ENCODE assay signal across 8 mouse cellular contexts in the genomic region with DNA sequence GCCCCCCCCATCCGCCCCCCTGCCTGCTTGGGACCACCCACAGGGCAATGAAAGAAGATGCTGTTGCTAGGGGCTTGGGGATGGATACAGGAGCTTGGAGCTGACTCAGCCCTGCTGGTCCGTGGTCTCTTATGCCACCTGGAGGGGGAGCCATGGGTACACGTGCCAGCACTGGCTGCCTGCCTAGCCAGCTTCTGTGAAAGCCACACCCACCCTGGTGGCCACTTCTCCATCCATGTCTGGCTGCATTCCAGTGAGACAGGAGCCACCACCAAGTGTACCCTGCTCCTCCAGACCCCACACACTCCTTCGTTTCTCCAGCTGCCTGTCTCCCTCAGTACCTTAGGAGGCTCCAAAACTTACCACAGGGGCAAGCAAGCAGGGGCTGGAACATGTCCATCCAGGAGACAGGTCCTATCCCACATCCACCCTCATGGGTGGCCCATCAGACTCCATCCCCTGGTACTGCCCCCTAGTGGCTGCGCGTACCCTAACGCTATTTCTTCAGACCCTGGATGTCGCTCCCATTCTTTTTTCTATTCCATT. TPM values are rescaled to one million over a fixed set of nuclear protein-coding genes. Genes with fewer than 3 reads are reported as not detected.
DNase-seq lines count a peak whose midpoint lies in the region; ATAC-seq lines count a peak whose summit lies in the region.

No protein-coding gene starts in this region.

- H3K27ac ChIP-seq in heart, embryonic 11.5 days (ENCODE audit: low read depth, low read length) = peak overlapping the region; percentile 54
- H3K27ac ChIP-seq in kidney, embryonic 15.5 days = peak overlapping the region; percentile 69
- no peak overlapping the region for H3K27ac ChIP-seq in liver, embryonic 15.5 days (replicated peaks)

- H3K4me2 ChIP-seq in heart, embryonic 11.5 days = no peak overlapping the region; the same call in 1 of the 2 replicates
- H3K4me2 ChIP-seq in kidney, embryonic 15.5 days = no peak overlapping the region
- H3K4me2 ChIP-seq in liver, embryonic 15.5 days = no peak overlapping the region

- no peaks in the 10 kb centered on the region for H3K9me3 ChIP-seq in heart, embryonic 11.5 days (replicated peaks; ENCODE audit: control insufficient read depth, low read length)
- H3K9me3 ChIP-seq in kidney, embryonic 15.5 days (replicated peaks) = no peaks in the 10 kb centered on the region
- H3K9me3 ChIP-seq in liver, embryonic 15.5 days (replicated peaks) = no peaks in the 10 kb centered on the region

- no peak; the same call in 1 of the 2 replicates for ATAC-seq in heart, embryonic 11.5 days (replicated peaks; ENCODE audit: insufficient number of reproducible peaks, low FRiP score, low TSS enrichment)
- peak; percentile 72 for ATAC-seq in kidney, embryonic 15.5 days (replicated peaks; ENCODE audit: low FRiP score)
- peak; percentile 32; the same call in 1 of the 2 replicates for ATAC-seq in liver, embryonic 15.5 days (ENCODE audit: insufficient read depth)

- H3K36me3 ChIP-seq in heart, embryonic 11.5 days (ENCODE audit: control insufficient read depth, insufficient read depth, low read length) = 0 out of 2 replicates have a peak, but pooled peaks cover 3% of the 10 kb centered on the region
- peaks cover 18% of the 10 kb centered on the region for H3K36me3 ChIP-seq in kidney, embryonic 15.5 days
- H3K36me3 ChIP-seq in liver, embryonic 15.5 days (replicated peaks) = no peaks in the 10 kb centered on the region

- peaks cover 45% of the 10 kb centered on the region for H3K4me1 ChIP-seq in heart, embryonic 11.5 days (ENCODE audit: control insufficient read depth, insufficient read depth, low read length)
- peaks cover 94% of the 10 kb centered on the region for H3K4me1 ChIP-seq in kidney, embryonic 15.5 days
- H3K4me1 ChIP-seq in liver, embryonic 15.5 days (replicated peaks) = peaks cover 23% of the 10 kb centered on the region

- no peaks in the 10 kb centered on the region for H3K27me3 ChIP-seq in heart, embryonic 11.5 days (ENCODE audit: control insufficient read depth, insufficient read depth, low read length)
- no peaks in the 10 kb centered on the region for H3K27me3 ChIP-seq in kidney, embryonic 15.5 days
- no peaks in the 10 kb centered on the region for H3K27me3 ChIP-seq in liver, embryonic 15.5 days

- H3K4me3 ChIP-seq in heart, embryonic 11.5 days (ENCODE audit: low read depth, low read length) = no peak overlapping the region
- H3K4me3 ChIP-seq in kidney, embryonic 15.5 days (replicated peaks) = no peak overlapping the region
- no peak overlapping the region for H3K4me3 ChIP-seq in liver, embryonic 15.5 days (replicated peaks)

- DNase-seq in 3T3-L1 (ENCODE audit: low read depth, low spot score) = peak; percentile 93
- DNase-seq in adipocyte (ENCODE audit: low spot score) = peak; percentile 93
- DNase-seq in embryo, embryonic 9.5 days (ENCODE audit: extremely low spot score) = peak; percentile 80
- DNase-seq in neural tube, embryonic 10.5 days (ENCODE audit: extremely low spot score, low spot score) = peak; percentile 71
- DNase-seq in testis, postnatal 10 days (ENCODE audit: low spot score) = peak; percentile 91

- H3K9ac ChIP-seq in heart, embryonic 11.5 days (ENCODE audit: low read depth, low read length) = no peak overlapping the region
- no peak overlapping the region for H3K9ac ChIP-seq in kidney, embryonic 15.5 days
- no peak overlapping the region for H3K9ac ChIP-seq in liver, embryonic 15.5 days

- 31% methylated on average over 8 of the region's 8 CpGs for whole genome bisulfite sequencing in heart, embryonic 11.5 days (ENCODE audit: insufficient replicate concordance)
- 30% methylated on average over 8 of the region's 8 CpGs for WGBS in kidney, embryonic 15.5 days
- WGBS in liver, embryonic 15.5 days (ENCODE audit: insufficient replicate concordance) = 30% methylated on average over 8 of the region's 8 CpGs

RNA-seq across cellular contexts. Expression of a gene that starts 29.7 kb away (rescaled TPM):
- polyA plus RNA-seq in heart, embryonic 11.5 days (2014; fragmentation: Nextera tagmentation; extraction: Ambion mirVana) = 7.0 and 9.1 TPM in 2 replicates
- 11.8 and 14.1 TPM in 2 replicates for polyA plus RNA-seq in kidney, embryonic 15.5 days (2015; fragmentation: Nextera tagmentation; extraction: Ambion mirVana)
- polyA plus RNA-seq in liver, embryonic 15.5 days (2015; fragmentation: Nextera tagmentation; extraction: Ambion mirVana) = 0.91 and 1.0 TPM in 2 replicates
